Mouse (Mus musculus) heart, adult 2 months (tissue): Measurements from ENCODE around the gene Thsd4.

Experiments used
- EP300 ChIP-seq: fragments of 200-500 bp; IDR thresholded peaks from 2 replicates; pipeline ENCODE4 v1.6.1; 2011; ENCODE audit warnings: low read depth, low read length, control low read depth; ENCODE audit not compliant: insufficient read depth
- POLR2A ChIP-seq: fragments of 200-500 bp; IDR thresholded peaks from 2 replicates; pipeline ENCODE4 v1.6.1; 2011; ENCODE audit warnings: mild to moderate bottlenecking, low read depth, low read length, control low read depth; ENCODE audit not compliant: insufficient read depth

- no peak for TF ChIP-seq EP300
- no peak for TF ChIP-seq POLR2A
Measured at GRCm38 (mm10) chr9:59942501-59943085, 579.3 kb downstream of the Thsd4 start.
